In the genomic region with DNA sequence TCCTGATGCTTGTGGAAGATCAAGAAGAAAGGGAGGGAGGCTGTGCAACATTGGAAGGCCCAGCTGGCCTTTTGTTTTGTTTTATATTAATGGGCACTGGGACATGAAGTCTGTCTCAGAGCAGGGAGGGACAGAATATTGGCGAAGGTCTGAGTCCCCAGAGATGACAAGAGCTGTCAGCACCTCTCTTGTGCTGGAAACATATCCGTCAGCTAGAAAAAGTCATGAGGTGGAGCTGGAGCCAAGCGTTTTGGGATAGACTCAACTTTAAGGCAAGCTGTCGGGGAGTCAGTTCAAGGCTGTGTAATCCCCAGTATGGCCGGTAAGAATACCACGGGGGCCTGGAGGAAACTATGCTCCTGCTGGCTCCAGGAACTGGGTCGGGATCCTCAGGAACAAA, we compare ENCODE assay signal across 9 mouse cellular contexts.
DNase-seq lines count a peak whose midpoint lies in the region; TF ChIP-seq lines count a peak whose summit lies in the region.
"Had no signal": no experiment of that assay in that cellular context is flagged by ENCODE, and none has a peak within 500 bp of the region (broad histone marks: within the 10 kb centered on the region; RNA-seq: fewer than 3 reads in every experiment).

No protein-coding gene starts in this region.

- H3K4me1 ChIP-seq in lung, adult 2 months (ENCODE audit: control insufficient read depth, insufficient read depth, low read length) = no peaks in the 10 kb centered on the region

- no peak overlapping the region for H3K4me3 ChIP-seq in lung, adult 2 months (replicated peaks; ENCODE audit: extremely low read depth, low read depth, low read length)

- intact Hi-C loops in left cerebral cortex, postnatal 14 days (cut with DNase I) = no loop called here

- WGBS in lung, adult 2 months = 56% methylated on average over 7 of the region's 7 CpGs

- no peak for TF ChIP-seq CTCF in lung, adult 2 months (IDR thresholded peaks at IDR 0.05; ENCODE audit: insufficient read depth, low read length)

- TF ChIP-seq POLR2A in lung, adult 2 months (IDR thresholded peaks at IDR 0.05; ENCODE audit: borderline replicate concordance, extremely low read depth, low read depth, low read length) = no peak

- DNase-seq in lung, adult 18-20 months = peak; percentile 7 to 15
- DNase-seq in lung, adult 2 months = no peak
- DNase-seq in heart, adult 18-20 months = peak; percentile 84 to 90
- DNase-seq in heart, postnatal 4 days = peak; percentile 79
- no peak for DNase-seq in kidney, adult 8-10 months
- DNase-seq in adrenal gland, postnatal 14 days = no peak
- DNase-seq in left cerebral cortex, postnatal 14 days (ENCODE audit: low spot score in 2 of 2) = no peak
- DNase-seq in layer of hippocampus, adult 9-11 months = no peak
- DNase-seq: kidney, adult 11 months had no signal

Comparison
In these comparisons a context has a peak if more than half of its experiments do, and no peak if none do; other contexts are left out.
1. DNase-seq: peak in lung, adult 18-20 months (2 of 2), heart, adult 18-20 months (2 of 2) and heart, postnatal 4 days (single experiment); none in lung, adult 2 months (single experiment), kidney, adult 8-10 months (0 of 2), adrenal gland, postnatal 14 days (single experiment), left cerebral cortex, postnatal 14 days (0 of 2) and layer of hippocampus, adult 9-11 months (single experiment).